Mouse (Mus musculus) liver, embryonic 15.5 days (tissue): ENCODE results near the gene Bri3bp. TPM values are rescaled to one million over a fixed set of nuclear protein-coding genes. Genes with fewer than 3 reads are reported as not detected.

Experiments used
- ATAC-seq: fragments of 200-750 bp; cut with Nextera tagmentation; 2 replicates; pipeline ENCODE4 v1.8.0; 2017; ENCODE audit warnings: moderate number of reproducible peaks, mild to moderate bottlenecking, moderate library complexity; ENCODE audit not compliant: insufficient read depth
- H3K27ac ChIP-seq: fragments of 300-500 bp; sonication (generic); replicated peaks from 2 replicates; pipeline ENCODE4 v1.5.1; 2015; ENCODE audit warnings: mild to moderate bottlenecking, inconsistent platforms
- H3K27me3 ChIP-seq: fragments of 300-500 bp; sonication (generic); 2 replicates; pipeline ENCODE4 v1.6.1; 2015; ENCODE audit warnings: mild to moderate bottlenecking, inconsistent platforms
- H3K36me3 ChIP-seq: fragments of 300-500 bp; sonication (generic); replicated peaks from 2 replicates; pipeline ENCODE4 v1.6.1; 2015; ENCODE audit warnings: moderate library complexity, mild to moderate bottlenecking, inconsistent platforms
- H3K4me1 ChIP-seq: fragments of 300-500 bp; sonication (generic); replicated peaks from 2 replicates; pipeline ENCODE4 v1.6.1; 2015; ENCODE audit warnings: inconsistent platforms
- H3K4me2 ChIP-seq: fragments of 300-500 bp; sonication (generic); 2 replicates; pipeline ENCODE4 v1.6.1; 2015; ENCODE audit warnings: moderate library complexity, mild to moderate bottlenecking, inconsistent platforms
- H3K4me3 ChIP-seq: fragments of 300-500 bp; sonication (generic); replicated peaks from 2 replicates; pipeline ENCODE4 v1.5.1; 2015; ENCODE audit warnings: mild to moderate bottlenecking, inconsistent platforms
- H3K9ac ChIP-seq: fragments of 300-500 bp; sonication (generic); 2 replicates; pipeline ENCODE4 v1.6.1; 2015; ENCODE audit warnings: moderate library complexity, mild to moderate bottlenecking, inconsistent platforms
- H3K9me3 ChIP-seq: fragments of 300-500 bp; sonication (generic); replicated peaks from 2 replicates; pipeline ENCODE4 v1.6.1; 2016; ENCODE audit warnings: inconsistent platforms
- WGBS: fragments of 180-500 bp; shearing (Covaris S2); methylation state at CpG from one replicate; pipeline ENCODE4 v1.1.7; 2015; ENCODE audit warnings: mixed read lengths; ENCODE audit not compliant: insufficient replicate concordance; 5-methylcytosine and 5-hydroxymethylcytosine counted together
- polyA plus RNA-seq: library from polyadenylated mRNA; unstranded; fragments of >200 nt; fragmentation: Nextera tagmentation; extraction: Ambion mirVana; gene quantifications from 2 replicates; pipeline ENCODE4 v1.2.1, GENCODE M21; 2015

Gene Bri3bp
- polyA plus RNA-seq, 1 experiment from 2014 or later, result 23.5 TPM

DNA sequence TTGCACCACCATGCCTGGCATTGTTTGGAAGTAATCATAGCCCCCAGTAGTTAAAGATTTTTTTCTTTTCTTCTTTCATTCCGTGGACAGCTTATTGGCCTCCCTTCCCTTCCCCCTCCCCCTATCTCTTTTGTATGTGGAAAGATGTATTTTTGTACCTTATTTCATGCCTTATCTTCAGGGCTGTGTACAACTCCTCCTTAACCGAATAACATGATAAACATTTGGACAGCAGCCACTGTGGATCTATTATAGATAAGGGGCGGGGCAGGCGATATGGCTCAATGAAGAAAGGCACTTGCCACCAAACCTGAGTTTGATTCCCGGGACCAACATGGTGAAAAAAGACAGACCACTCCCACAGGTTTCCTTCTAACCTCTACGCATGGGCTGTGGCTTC lies 16.2 kb downstream of the Bri3bp start:
- Histone ChIP-seq H3K27me3 (no peaks in the 10 kb centered on the region), H3K36me3 (peaks cover 24% of the 10 kb centered on the region), H3K4me1 (peaks cover 51% of the 10 kb centered on the region), H3K9me3 (no peaks in the 10 kb centered on the region), H3K9ac (no peak overlapping the region), H3K4me2 (peak overlapping the region; percentile 13; the same call in 1 of the 2 replicates), H3K27ac (peak overlapping the region; percentile 31; the same call in 1 of the 2 replicates), H3K4me3 (no peak overlapping the region)
- peak; percentile 36 for ATAC-seq
- 22% methylated on average over 6 of the region's 6 CpGs for WGBS

DNA sequence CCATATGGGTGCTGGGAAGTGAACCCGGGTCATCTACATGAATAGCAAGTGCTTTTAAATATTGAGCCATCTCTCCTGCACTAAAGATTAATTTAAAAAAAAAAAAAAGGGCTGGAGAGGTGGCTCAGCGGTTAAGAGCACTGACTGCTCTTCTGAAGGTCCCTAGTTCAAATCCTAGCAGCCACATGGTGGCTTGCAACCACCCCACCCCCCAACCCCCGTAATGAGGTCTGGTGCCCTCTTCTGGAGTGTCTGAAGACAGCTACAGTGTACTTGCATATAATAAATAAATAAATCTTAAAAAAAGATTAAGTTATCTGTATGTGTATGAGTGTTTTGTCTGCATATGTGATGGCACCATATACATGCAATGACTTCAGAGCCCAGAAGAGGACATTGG lies 19.2 kb downstream of the Bri3bp start:
- H3K27ac ChIP-seq, result no peak overlapping the region
- no peak for ATAC-seq
- 70% methylated on average over 3 of the region's 3 CpGs for WGBS

DNA sequence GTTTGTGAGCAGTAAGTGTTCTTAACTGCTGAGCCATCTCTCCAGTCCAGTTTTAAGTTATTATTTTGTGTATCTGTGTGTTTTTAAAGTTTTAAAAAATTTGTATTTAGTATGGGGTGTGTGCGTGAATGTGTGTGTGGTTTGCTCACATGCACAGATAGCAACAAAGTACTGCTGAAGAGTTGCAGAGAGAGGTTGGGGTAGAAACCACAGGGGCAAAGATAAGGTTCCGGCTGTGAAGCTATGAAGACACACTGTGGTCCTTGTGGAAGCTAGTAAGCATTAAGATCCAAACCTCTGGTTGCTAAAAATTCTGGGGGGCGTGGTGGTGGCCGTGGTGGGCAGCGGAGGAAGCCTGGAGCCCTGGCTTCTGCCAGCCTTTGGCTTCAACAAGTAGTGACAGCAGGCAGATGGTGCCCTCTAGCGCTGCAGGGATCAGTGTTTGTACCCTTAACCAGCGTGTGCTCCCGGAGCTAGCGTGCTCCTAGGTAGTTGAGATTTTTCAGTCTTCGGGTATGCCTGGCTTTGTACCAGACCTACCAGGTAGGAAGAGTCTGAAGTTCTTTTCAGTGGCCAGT lies 20.6 kb downstream of the Bri3bp start:
- H3K9ac ChIP-seq, result no peak overlapping the region
- peaks cover 56% of the 10 kb centered on the region for H3K4me1 ChIP-seq

More for the DNA sequence above, 19.2 kb downstream of the Bri3bp start:
- Histone ChIP-seq H3K4me1 (peaks cover 57% of the 10 kb centered on the region), H3K9ac (no peak overlapping the region), H3K36me3 (peaks cover 3% of the 10 kb centered on the region; the same call in 1 of the 2 replicates), H3K4me2 (no peak overlapping the region), H3K9me3 (no peaks in the 10 kb centered on the region), H3K27me3 (no peaks in the 10 kb centered on the region), H3K4me3 (no peak overlapping the region)

DNA sequence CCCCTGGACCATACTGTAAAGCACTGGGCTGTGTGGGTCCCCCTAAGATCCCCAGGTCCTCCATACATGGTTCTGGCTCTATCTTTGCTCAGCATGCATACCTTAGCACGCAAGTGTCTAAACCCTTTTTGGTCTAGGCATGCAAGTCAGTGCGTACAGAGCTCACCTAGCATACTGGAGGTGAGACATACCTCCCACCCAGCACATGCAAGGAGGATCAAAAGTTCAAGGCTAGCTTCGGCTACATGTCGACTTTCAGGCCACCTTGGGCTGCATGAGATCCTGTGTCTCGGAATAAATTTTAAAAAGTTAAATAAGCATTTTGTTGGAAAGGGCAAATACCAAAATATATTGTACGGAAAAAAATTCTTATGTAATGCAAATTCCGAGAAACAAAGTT lies 23.8 kb downstream of the Bri3bp start:
- no peaks in the 10 kb centered on the region for H3K9me3 ChIP-seq
- no peak for ATAC-seq
- 38% methylated on average over 7 of the region's 7 CpGs for WGBS
- no peaks in the 10 kb centered on the region for H3K27me3 ChIP-seq
- H3K4me2 ChIP-seq, result peak overlapping the region; percentile 67
- H3K4me3 ChIP-seq, result peak overlapping the region; percentile 53
- H3K27ac ChIP-seq, result peak overlapping the region; percentile 72
- H3K36me3 ChIP-seq, result no peaks in the 10 kb centered on the region
- peak overlapping the region; percentile 36; the same call in 1 of the 2 replicates for H3K9ac ChIP-seq
- peaks cover 63% of the 10 kb centered on the region for H3K4me1 ChIP-seq

More for the DNA sequence above, 20.6 kb downstream of the Bri3bp start:
- no peak overlapping the region for H3K4me3 ChIP-seq
- H3K9me3 ChIP-seq, result no peaks in the 10 kb centered on the region
- 16% methylated on average over 10 of the region's 10 CpGs for whole genome bisulfite sequencing
- H3K36me3 ChIP-seq, result no peaks in the 10 kb centered on the region
- H3K27me3 ChIP-seq, result no peaks in the 10 kb centered on the region
- H3K27ac ChIP-seq, result 0 out of 2 replicates have a peak overlapping the region, but pooled peaks have one; percentile 14
- no peak for ATAC-seq
- H3K4me2 ChIP-seq, result peak overlapping the region; percentile 37

DNA sequence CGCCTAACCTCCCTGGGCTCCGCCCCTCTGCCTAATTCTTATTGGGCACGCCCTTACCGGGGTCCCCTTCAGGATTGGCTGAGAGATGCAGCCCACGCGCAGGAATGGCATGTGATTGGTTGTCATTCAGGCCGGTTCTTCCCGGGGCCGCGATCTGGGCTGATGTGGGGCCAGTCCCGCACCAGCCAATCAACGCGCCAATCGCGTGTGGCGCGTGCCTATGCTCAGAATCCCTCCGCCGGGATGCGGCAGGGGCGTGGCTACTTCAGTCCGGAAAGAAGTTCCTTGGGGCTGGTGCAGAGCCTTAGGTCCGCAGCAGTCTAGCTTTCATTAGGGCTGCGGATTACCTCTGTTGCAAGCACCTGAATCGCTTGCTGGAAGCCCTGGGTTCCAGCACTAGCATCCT lies 24.3 kb downstream of the Bri3bp start:
- Histone ChIP-seq H3K4me1 (peaks cover 68% of the 10 kb centered on the region), H3K9ac (peak overlapping the region; percentile 41), H3K36me3 (no peaks in the 10 kb centered on the region), H3K27ac (peak overlapping the region; percentile 72), H3K9me3 (no peaks in the 10 kb centered on the region), H3K4me2 (peak overlapping the region; percentile 67), H3K4me3 (peak overlapping the region; percentile 53), H3K27me3 (no peaks in the 10 kb centered on the region)
- WGBS, result under 1% methylated on average over 25 of the region's 25 CpGs
- peak; percentile 100 for ATAC-seq

DNA sequence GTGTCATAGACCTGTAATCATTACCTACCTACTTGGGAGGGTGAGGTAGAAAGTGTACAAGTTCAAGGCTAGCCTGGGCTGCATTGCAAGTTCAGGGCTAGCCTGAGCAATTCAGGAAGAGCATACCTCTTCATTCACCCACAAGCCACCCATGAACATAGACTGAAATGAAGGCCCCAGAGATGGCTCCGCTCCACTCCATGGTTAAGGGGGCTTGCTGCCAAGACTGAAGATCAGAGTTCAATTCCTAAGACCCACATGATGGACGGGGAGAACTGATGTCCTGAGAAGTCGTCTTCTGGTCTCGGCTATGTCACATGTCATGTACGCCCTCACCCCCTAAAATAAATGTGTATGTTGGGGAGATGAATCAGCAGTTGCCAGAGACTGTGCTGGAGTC lies 25.1 kb downstream of the Bri3bp start:
- peak overlapping the region; percentile 67 for H3K4me2 ChIP-seq
- WGBS, result 78% methylated on average over 5 of the region's 5 CpGs
- ATAC-seq, result no peak
- peak overlapping the region; percentile 65 for H3K27ac ChIP-seq
- H3K27me3 ChIP-seq, result no peaks in the 10 kb centered on the region
- H3K9ac ChIP-seq, result no peak overlapping the region
- H3K4me3 ChIP-seq, result peak overlapping the region; percentile 53
- no peaks in the 10 kb centered on the region for H3K36me3 ChIP-seq
- H3K9me3 ChIP-seq, result no peaks in the 10 kb centered on the region
- H3K4me1 ChIP-seq, result peaks cover 70% of the 10 kb centered on the region

DNA sequence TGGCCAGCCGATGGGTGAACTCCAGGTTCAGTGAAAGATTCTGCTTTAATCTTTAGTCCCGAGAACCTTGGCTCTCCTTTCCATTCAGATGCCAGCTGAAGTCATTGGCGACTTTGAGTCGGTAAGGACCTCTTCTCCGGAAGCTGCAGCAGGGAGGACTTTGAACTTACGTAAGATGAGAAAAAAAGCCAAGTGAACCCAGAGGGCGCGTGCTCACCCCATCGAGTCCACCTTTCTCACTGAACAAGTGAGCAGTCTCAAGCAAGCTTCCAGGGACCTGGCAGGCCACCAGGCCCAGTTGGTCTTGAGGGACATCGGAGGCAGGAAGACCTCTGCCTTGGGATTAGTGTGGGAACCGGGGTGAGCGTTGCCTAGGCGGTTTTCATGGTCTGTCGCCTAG lies 25.9 kb downstream of the Bri3bp start:
- H3K9ac ChIP-seq, result no peak overlapping the region
- H3K27me3 ChIP-seq, result no peaks in the 10 kb centered on the region
- H3K4me1 ChIP-seq, result peaks cover 63% of the 10 kb centered on the region
- 82% methylated on average over 14 of the region's 14 CpGs for WGBS
- no peak overlapping the region; the same call in 1 of the 2 replicates for H3K27ac ChIP-seq
- no peak for ATAC-seq
- H3K9me3 ChIP-seq, result no peaks in the 10 kb centered on the region
- no peak overlapping the region for H3K4me3 ChIP-seq
- no peaks in the 10 kb centered on the region for H3K36me3 ChIP-seq
- H3K4me2 ChIP-seq, result no peak overlapping the region

DNA sequence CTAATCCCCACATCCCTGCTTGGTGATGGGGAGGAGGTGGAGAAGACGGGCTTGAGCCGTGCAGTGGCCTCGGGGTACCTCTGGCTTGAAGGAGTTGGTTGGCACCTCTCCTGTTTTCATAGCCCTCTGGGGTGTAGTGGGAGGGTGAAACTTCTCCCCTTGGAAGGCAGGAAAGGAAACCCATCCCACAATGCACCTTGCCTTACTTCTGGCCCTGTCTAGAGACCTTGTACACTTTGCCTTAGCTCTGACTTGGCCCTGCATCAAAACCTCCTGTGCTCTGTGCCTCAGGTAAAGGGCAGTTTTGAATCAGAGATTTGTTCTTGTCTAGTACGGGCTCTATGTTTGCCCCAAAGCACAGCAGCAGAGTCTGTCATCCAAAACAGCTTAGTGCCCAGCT lies 29.3 kb downstream of the Bri3bp start:
- H3K9me3 ChIP-seq, result no peaks in the 10 kb centered on the region
- H3K4me1 ChIP-seq, result peaks cover 66% of the 10 kb centered on the region
- H3K27me3 ChIP-seq, result no peaks in the 10 kb centered on the region
- no peaks in the 10 kb centered on the region for H3K36me3 ChIP-seq
- no peak overlapping the region for H3K4me2 ChIP-seq
- no peak for ATAC-seq
- 82% methylated on average over 4 of the region's 4 CpGs for WGBS
- H3K27ac ChIP-seq, result no peak overlapping the region
- H3K9ac ChIP-seq, result no peak overlapping the region
- H3K4me3 ChIP-seq, result no peak overlapping the region

DNA sequence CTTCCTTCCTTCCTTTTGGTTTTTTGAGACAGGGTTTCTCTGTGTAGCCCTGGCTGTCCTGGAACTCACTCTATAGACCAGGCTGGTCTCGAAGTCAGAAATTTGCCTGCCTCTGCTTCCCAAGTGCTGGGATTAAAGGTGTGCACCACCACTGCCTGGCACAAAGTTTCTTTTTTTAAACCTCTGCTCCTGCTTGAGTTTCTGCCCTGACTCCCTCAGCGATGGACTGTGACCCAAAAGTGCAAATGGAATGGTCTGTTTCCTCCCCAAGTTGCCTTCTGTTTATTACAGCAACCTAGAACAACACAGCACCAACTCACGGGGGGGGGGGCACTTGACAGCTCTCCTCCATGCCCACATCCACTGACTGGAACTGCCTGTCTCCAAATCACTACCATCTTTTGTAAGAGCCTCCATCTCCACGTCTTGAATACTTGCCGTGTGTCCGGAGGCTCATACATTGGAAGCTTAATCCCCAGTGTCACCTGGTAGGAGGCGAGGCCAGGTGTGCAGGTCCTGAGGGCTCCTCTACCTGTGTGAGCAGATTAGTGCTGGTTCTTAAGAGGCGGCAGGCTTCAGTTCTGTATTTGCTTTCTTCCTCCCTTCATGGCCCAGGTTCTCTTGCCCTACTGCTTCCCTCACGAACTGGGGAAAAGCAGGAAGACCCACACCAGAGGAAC lies 31.6 kb downstream of the Bri3bp start:
- Histone ChIP-seq H3K4me3 (no peak overlapping the region), H3K9me3 (no peaks in the 10 kb centered on the region), H3K27ac (no peak overlapping the region), H3K9ac (no peak overlapping the region), H3K27me3 (no peaks in the 10 kb centered on the region), H3K4me2 (no peak overlapping the region), H3K4me1 (peaks cover 68% of the 10 kb centered on the region), H3K36me3 (no peaks in the 10 kb centered on the region)
- 66% methylated on average over 9 of the region's 9 CpGs for WGBS
- no peak for ATAC-seq

DNA sequence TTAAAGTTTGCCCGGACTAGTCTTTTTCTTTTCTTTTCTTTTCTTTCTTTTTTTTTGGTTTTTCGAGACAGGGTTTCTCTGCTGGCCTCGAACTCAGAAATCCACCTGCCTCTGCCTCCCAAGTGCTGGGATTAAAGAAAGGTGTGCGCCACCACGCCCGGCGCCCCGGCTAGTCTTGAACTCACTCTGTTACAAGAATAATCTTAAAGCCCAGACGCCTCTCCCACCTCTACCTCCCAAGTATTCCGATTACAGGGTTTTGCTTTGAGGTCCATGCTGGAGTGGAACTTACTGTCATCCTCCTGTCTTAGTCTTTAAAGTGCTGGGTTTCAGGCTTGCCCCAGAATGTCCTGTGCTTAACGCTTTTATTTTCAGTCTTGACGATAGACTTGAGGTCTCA lies 33.7 kb downstream of the Bri3bp start:
- Histone ChIP-seq H3K36me3 (no peaks in the 10 kb centered on the region), H3K27me3 (no peaks in the 10 kb centered on the region), H3K4me3 (peak overlapping the region; percentile 71), H3K9me3 (no peaks in the 10 kb centered on the region), H3K4me1 (peaks cover 60% of the 10 kb centered on the region), H3K9ac (peak overlapping the region; percentile 32), H3K27ac (peak overlapping the region; percentile 88), H3K4me2 (peak overlapping the region; percentile 95)
- 51% methylated on average over 12 of the region's 12 CpGs for WGBS
- peak; percentile 21 for ATAC-seq

DNA sequence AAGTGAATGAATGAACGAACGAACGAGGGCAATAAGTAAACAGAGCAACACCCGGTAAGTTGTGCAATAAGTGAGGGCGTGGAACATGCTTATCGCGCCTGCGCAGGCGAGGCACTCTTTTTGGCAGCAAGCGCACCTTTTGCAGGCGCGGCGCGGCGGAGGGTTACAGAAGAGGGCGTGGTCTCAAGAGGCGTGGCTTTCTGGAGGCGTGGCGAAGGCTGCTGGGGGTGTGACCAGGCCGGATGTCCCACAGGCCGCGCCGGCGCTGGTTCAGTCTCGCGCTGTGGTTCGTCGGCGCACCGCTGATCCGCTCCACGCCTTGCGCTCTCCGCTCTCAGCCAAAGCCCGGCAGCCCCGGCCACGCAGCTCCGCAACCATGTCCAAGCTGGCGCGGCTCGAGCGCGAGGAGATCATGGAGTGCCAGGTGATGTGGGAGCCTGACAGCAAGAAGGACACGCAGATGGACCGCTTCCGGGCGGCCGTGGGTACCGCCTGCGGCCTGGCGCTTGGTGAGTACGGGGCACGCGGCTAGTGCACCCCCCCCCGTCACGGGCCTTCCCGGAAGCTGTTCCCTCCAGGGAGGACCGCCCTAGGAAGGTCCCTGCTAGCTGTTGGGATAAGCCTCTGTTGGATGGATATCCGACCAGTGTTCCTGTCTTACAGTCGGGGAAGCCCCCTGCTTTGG lies 34.4 kb downstream of the Bri3bp start, which contains the start of gene Aacs:
Gene Aacs (plus strand): TSS at position 214 of the 685 bp plus-strand sequence.
- Histone ChIP-seq H3K4me2 (peak within 1 kb of the TSS; percentile 95), H3K4me3 (peak within 1 kb of the TSS; percentile 71), H3K36me3 (no peaks in the 10 kb centered on the region), H3K27me3 (no peaks in the 10 kb centered on the region), H3K9ac (peak within 1 kb of the TSS; percentile 75), H3K27ac (peak within 1 kb of the TSS; percentile 88), H3K9me3 (no peaks in the 10 kb centered on the region), H3K4me1 (peaks cover 53% of the 10 kb centered on the region)
- ATAC-seq, result peak; percentile 89
- WGBS, result under 1% methylated on average over 60 of the region's 60 CpGs
